Comparison of ENCODE assay signal across 39 mouse cellular contexts in genomic region chr17:18479885-18480284, GRCm38 (mm10). TPM values are rescaled to one million over a fixed set of nuclear protein-coding genes. Genes with fewer than 3 reads are reported as not detected.
"Had no signal": no experiment of that assay in that cellular context is flagged by ENCODE, and none has a peak within 500 bp of the region (broad histone marks: within the 10 kb centered on the region; RNA-seq: fewer than 3 reads in every experiment).

No protein-coding gene starts in this region.

- H3K9ac ChIP-seq: embryonic facial prominence, embryonic 12.5 days; embryonic facial prominence, embryonic 13.5 days; embryonic facial prominence, embryonic 15.5 days; forebrain, embryonic 12.5 days; forebrain, embryonic 13.5 days; forebrain, embryonic 15.5 days; forebrain, postnatal 0 days had no signal

- H3K36me3 ChIP-seq: embryonic facial prominence, embryonic 10.5 days; embryonic facial prominence, embryonic 12.5 days; embryonic facial prominence, embryonic 13.5 days; embryonic facial prominence, embryonic 15.5 days; forebrain, embryonic 10.5 days; forebrain, embryonic 12.5 days; forebrain, embryonic 15.5 days; heart, embryonic 10.5 days had no signal

- H3K27me3 ChIP-seq: embryonic facial prominence, embryonic 12.5 days; embryonic facial prominence, embryonic 13.5 days; embryonic facial prominence, embryonic 15.5 days; forebrain, embryonic 12.5 days; forebrain, embryonic 13.5 days; forebrain, embryonic 15.5 days had no signal

- DNase-seq: cerebellum, adult 9-10 months; cerebellum, adult 9-11 months; cerebellum, postnatal 10 days; cerebellum, postnatal 14 days; cerebellum, postnatal 25 days; embryo, embryonic 11 days; forebrain, postnatal 0 days; gastrocnemius, adult 2 months; gastrocnemius, postnatal 10 days; gastrocnemius, postnatal 14 days; gastrocnemius, postnatal 25 days; gastrocnemius, postnatal 36 days; heart, adult 11 months; heart, adult 18-20 months; heart, adult 2 months had no signal

- H3K4me3 ChIP-seq: embryonic facial prominence, embryonic 10.5 days; embryonic facial prominence, embryonic 12.5 days; embryonic facial prominence, embryonic 13.5 days; embryonic facial prominence, embryonic 15.5 days; erythroblast, embryonic 14.5 days; forebrain, embryonic 10.5 days; forebrain, embryonic 12.5 days; forebrain, embryonic 13.5 days; forebrain, embryonic 15.5 days; gastrocnemius, adult 2 months; heart, adult 2 months; heart, embryonic 10.5 days had no signal

- H3K9me3 ChIP-seq: embryonic facial prominence, embryonic 15.5 days; heart, embryonic 10.5 days had no signal

- H3K27ac ChIP-seq: embryonic facial prominence, embryonic 10.5 days; embryonic facial prominence, embryonic 12.5 days; embryonic facial prominence, embryonic 13.5 days; embryonic facial prominence, embryonic 15.5 days; forebrain, embryonic 10.5 days; forebrain, embryonic 12.5 days; forebrain, embryonic 13.5 days; forebrain, embryonic 15.5 days; gastrocnemius, adult 2 months; heart, adult 2 months; heart, embryonic 10.5 days had no signal

- H3K4me1 ChIP-seq: embryonic facial prominence, embryonic 10.5 days; embryonic facial prominence, embryonic 12.5 days; embryonic facial prominence, embryonic 13.5 days; embryonic facial prominence, embryonic 15.5 days; forebrain, embryonic 10.5 days; forebrain, embryonic 12.5 days; forebrain, embryonic 13.5 days; forebrain, embryonic 15.5 days; heart, embryonic 10.5 days had no signal

RNA-seq across cellular contexts. Expression of gene Vmn2r95, which starts 56.0 kb away (rescaled TPM):
- total RNA-seq: common myeloid progenitor, adult 5-6 weeks; forebrain, postnatal 0 days; gastrocnemius, adult 18-20 months; gastrocnemius, adult 2 months; gastrocnemius, adult 8-10 months; gastrocnemius, postnatal 10 days; gastrocnemius, postnatal 14 days; gastrocnemius, postnatal 25 days; gastrocnemius, postnatal 36 days; gastrocnemius, postnatal 4 days; granulocyte monocyte progenitor cell, adult 5-6 weeks; heart, adult 18-20 months; heart, adult 2 months; heart, adult 8-10 months had no signal
- polyA plus RNA-seq: cortical plate, adult 2 months; embryonic facial prominence, embryonic 10.5 days; embryonic facial prominence, embryonic 11.5 days; embryonic facial prominence, embryonic 12.5 days; embryonic facial prominence, embryonic 13.5 days; embryonic facial prominence, embryonic 14.5 days; embryonic facial prominence, embryonic 15.5 days; erythroblast, embryonic 14.5 days; forebrain, embryonic 10.5 days; forebrain, embryonic 11.5 days; forebrain, embryonic 12.5 days; forebrain, embryonic 13.5 days; forebrain, embryonic 14.5 days; forebrain, embryonic 15.5 days; forebrain, embryonic 16.5 days; forebrain, postnatal 0 days; frontal cortex, adult 2 months; gonadal fat pad, adult 2 months; heart, adult 2 months; heart, embryonic 10.5 days had no signal
